Mouse (Mus musculus) midbrain, embryonic 10.5 days (tissue): ENCODE results near the gene Phlda2. TPM values are rescaled to one million over a fixed set of nuclear protein-coding genes. Genes with fewer than 3 reads are reported as not detected.
"Not testable (repeated sequence)": the region's sequence is repeated elsewhere in the genome, so short reads cannot be mapped to it uniquely, and the experiment has no call there.

Experiments used
- DNase-seq: peaks from one replicate; pipeline ENCODE4 v3.0.0-alpha.2; 2017; ENCODE audit warnings: low spot score
- H3K27ac ChIP-seq: fragments of 300-500 bp; sonication (generic); replicated peaks from 2 replicates; pipeline ENCODE4 v1.5.1; 2016; ENCODE audit warnings: mild to moderate bottlenecking
- H3K27me3 ChIP-seq: fragments of 300-500 bp; sonication (generic); 2 replicates; pipeline ENCODE4 v1.6.1; 2016; ENCODE audit warnings: low read depth, mild to moderate bottlenecking; ENCODE audit not compliant: poor library complexity, severe bottlenecking
- H3K36me3 ChIP-seq: fragments of 300-500 bp; sonication (generic); 2 replicates; pipeline ENCODE4 v1.6.1; 2016; ENCODE audit warnings: mild to moderate bottlenecking, moderate library complexity
- H3K4me1 ChIP-seq: fragments of 300-500 bp; sonication (generic); 2 replicates; pipeline ENCODE4 v1.6.1; 2016
- H3K4me3 ChIP-seq: fragments of 300-500 bp; sonication (generic); 2 replicates; pipeline ENCODE4 v1.5.1; 2016; ENCODE audit warnings: mild to moderate bottlenecking, moderate library complexity
- H3K9me3 ChIP-seq: fragments of 300-500 bp; sonication (generic); replicated peaks from 2 replicates; pipeline ENCODE4 v1.6.1; 2016; ENCODE audit warnings: mild to moderate bottlenecking
- WGBS: fragments of 180-500 bp; shearing (Covaris S2); methylation state at CpG from one replicate; pipeline ENCODE4 v1.1.7; 2016; 5-methylcytosine and 5-hydroxymethylcytosine counted together
- polyA plus RNA-seq: library from polyadenylated mRNA; unstranded; fragments of >200 nt; fragmentation: Nextera tagmentation; extraction: Ambion mirVana; gene quantifications from 2 replicates; pipeline ENCODE4 v1.2.1, GENCODE M21; 2016

Phlda2 gene
- polyA plus RNA-seq: 0.43 and 0.96 TPM in 2 replicates

- DNase-seq: peak; percentile 52
- Histone ChIP-seq H3K4me3 (peak within 1 kb of the TSS; percentile 53), H3K9me3 (no peaks in the 10 kb centered on the region), H3K27ac (no peak within 1 kb of the TSS; the same call in 1 of the 2 replicates), H3K36me3 (no peaks in the 10 kb centered on the region), H3K4me1 (peaks cover 14% of the 10 kb centered on the region), H3K27me3 (peaks cover 78% of the 10 kb centered on the region)
- WGBS: 3% methylated on average over 51 of the region's 51 CpGs
Measured at GRCm38 (mm10) chr7:143502418-143503200, at the start of gene Phlda2. TSS of gene Phlda2 (minus strand) at chr7:143503150.

- 36% methylated on average over 2 of the region's 2 CpGs for WGBS
- no peak for DNase-seq
- H3K4me1 ChIP-seq: peaks cover 40% of the 10 kb centered on the region
- peaks cover 37% of the 10 kb centered on the region for H3K36me3 ChIP-seq
- peak overlapping the region; percentile 98 for H3K27ac ChIP-seq
- peak overlapping the region; percentile 92 for H3K4me3 ChIP-seq
- no peaks in the 10 kb centered on the region for H3K9me3 ChIP-seq
- no peaks in the 10 kb centered on the region for H3K27me3 ChIP-seq
Measured at GRCm38 (mm10) chr7:143549588-143550220, 46.8 kb upstream of the Phlda2 start.

DNA sequence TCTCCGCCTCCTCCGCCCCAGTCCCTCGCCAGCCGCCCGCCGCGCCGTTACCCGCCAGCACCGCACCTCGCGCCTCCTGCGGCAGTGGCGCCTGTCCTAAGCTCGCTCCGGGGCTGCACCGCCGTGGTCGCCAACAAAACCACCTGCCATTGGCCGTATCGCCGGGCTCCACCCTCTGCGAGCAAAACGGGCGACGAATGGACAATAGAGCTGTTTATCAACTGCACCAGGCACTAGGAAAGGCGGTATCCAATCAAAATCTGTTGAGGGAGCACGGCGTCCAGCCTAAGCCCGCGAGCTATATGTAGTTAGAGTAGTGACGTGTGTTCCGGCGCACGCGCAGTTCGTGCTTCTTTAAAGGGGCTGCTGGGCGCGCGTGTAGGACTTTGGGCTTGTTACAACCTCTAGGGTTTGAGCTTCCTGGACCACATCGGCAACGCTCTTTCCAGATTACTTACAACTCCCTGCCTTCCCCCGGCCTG is 46.1 kb upstream of the Phlda2 start, which contains the start of gene Nap1l4:
Nap1l4 (minus strand) TSS at position 131 of the 482 bp plus-strand sequence.
- H3K36me3 ChIP-seq: peaks cover 33% of the 10 kb centered on the region
- H3K4me1 ChIP-seq: peaks cover 40% of the 10 kb centered on the region
- WGBS: under 1% methylated on average over 43 of the region's 43 CpGs
- H3K27ac ChIP-seq: peak within 1 kb of the TSS; percentile 98
- DNase-seq: peak; percentile 99
- no peaks in the 10 kb centered on the region for H3K27me3 ChIP-seq
- no peaks in the 10 kb centered on the region for H3K9me3 ChIP-seq
- H3K4me3 ChIP-seq: peak within 1 kb of the TSS; percentile 92

- Histone ChIP-seq H3K27ac (peak overlapping the region; percentile 98), H3K9me3 (no peaks in the 10 kb centered on the region), H3K4me3 (peak overlapping the region; percentile 92), H3K36me3 (peaks cover 31% of the 10 kb centered on the region), H3K4me1 (peaks cover 43% of the 10 kb centered on the region), H3K27me3 (no peaks in the 10 kb centered on the region)
- under 1% methylated on average over 62 of the region's 63 CpGs for WGBS
- DNase-seq: no peak
Measured at GRCm38 (mm10) chr7:143548231-143548961, 45.4 kb upstream of the Phlda2 start.

DNA sequence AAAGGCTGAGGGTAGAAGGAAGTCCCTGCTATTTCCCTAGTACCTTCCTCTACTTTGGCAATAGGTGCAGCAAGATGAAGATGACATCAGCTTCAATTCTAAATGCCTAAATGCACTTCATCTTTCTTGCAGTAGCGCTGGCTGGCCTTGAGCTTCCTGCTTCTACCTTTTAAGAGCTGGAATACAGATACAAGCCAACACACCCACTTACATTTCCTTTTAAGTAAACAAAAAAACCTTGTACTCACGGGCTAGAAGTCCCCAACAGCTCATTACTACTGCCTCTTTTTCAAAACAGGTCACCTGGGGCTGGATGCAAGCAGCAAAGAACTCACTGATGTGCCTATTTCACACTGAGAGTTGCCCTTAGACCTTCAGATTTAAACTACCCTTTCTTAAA is 43.6 kb upstream of the Phlda2 start:
- H3K27ac ChIP-seq: no peak overlapping the region
- peaks cover 23% of the 10 kb centered on the region for H3K36me3 ChIP-seq
- H3K4me3 ChIP-seq: peak overlapping the region; percentile 92; the same call in 1 of the 2 replicates
- no peaks in the 10 kb centered on the region for H3K9me3 ChIP-seq
- peaks cover 46% of the 10 kb centered on the region for H3K4me1 ChIP-seq
- DNase-seq: no peak
- 87% methylated on average over 2 of the region's 2 CpGs for WGBS
- H3K27me3 ChIP-seq: no peaks in the 10 kb centered on the region

DNA sequence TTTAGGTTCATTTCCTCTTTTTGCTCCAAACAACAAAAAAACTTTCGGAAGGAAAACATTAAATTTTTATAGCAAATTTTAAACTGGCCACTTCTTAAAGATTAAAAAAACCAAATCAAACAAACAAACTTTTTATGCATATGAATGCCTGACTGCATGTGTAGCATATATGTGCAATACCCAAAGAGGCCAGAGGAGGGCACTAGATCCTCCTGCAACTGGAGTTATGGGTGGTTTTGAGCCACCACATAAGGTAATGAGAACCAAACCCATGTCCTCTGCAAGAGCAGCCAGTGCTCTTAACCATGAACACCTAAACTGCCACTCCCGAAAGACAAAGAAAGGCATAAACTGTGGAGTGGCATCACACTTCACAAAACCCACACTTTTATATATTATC is 41.4 kb upstream of the Phlda2 start:
- Histone ChIP-seq H3K36me3 (peaks cover 41% of the 10 kb centered on the region), H3K27me3 (no peaks in the 10 kb centered on the region), H3K9me3 (no peaks in the 10 kb centered on the region), H3K4me3 (no peak overlapping the region), H3K4me1 (peaks cover 36% of the 10 kb centered on the region), H3K27ac (no peak overlapping the region)
- WGBS: 95% methylated on average over 2 of the region's 2 CpGs
- DNase-seq: peak; percentile 38

GRCm38 (mm10) chr7:143538671-143539070 is 35.7 kb upstream of the Phlda2 start:
- no peak overlapping the region for H3K4me3 ChIP-seq
- peaks cover 3% of the 10 kb centered on the region; the same call in 1 of the 2 replicates for H3K4me1 ChIP-seq
- no peak for DNase-seq
- no peaks in the 10 kb centered on the region for H3K27me3 ChIP-seq
- H3K9me3 ChIP-seq: no peaks in the 10 kb centered on the region
- H3K27ac ChIP-seq: no peak overlapping the region
- WGBS: 94% methylated on average over 1 of the region's 1 CpGs
- peaks cover 75% of the 10 kb centered on the region for H3K36me3 ChIP-seq

DNA sequence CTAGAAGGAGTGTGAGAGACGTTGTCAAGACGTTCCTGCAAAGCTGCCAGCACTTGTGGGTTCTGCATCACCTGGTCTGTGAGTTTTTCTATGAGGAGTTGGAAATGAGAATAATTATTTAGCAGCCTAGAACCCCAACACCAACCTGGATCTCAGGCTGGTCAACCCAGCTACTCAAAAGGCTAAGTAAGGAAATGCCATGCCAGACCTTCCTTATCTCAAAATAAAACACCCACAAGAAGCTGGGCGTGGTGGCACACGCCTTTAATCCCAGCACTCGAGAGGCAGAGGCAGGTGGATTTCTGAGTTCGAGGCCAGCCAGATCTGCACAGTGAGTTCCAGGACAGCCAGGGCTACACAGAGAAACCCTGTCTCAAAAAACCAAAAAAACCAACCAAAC is 35.3 kb upstream of the Phlda2 start:
- peaks cover 79% of the 10 kb centered on the region for H3K36me3 ChIP-seq
- H3K27me3 ChIP-seq, H3K4me1 ChIP-seq, H3K27ac ChIP-seq, H3K9me3 ChIP-seq, H3K4me3 ChIP-seq, DNase-seq: not testable (repeated sequence)
- WGBS: 95% methylated on average over 6 of the region's 6 CpGs

GRCm38 (mm10) chr7:143536251-143536650 is 33.3 kb upstream of the Phlda2 start:
- no peak for DNase-seq
- peaks cover 99% of the 10 kb centered on the region for H3K36me3 ChIP-seq
- no peak overlapping the region for H3K27ac ChIP-seq
- no peak overlapping the region for H3K4me3 ChIP-seq
- no peaks in the 10 kb centered on the region for H3K27me3 ChIP-seq
- no peaks in the 10 kb centered on the region for H3K4me1 ChIP-seq
- 91% methylated on average over 3 of the region's 3 CpGs for WGBS
- no peaks in the 10 kb centered on the region for H3K9me3 ChIP-seq

GRCm38 (mm10) chr7:143533284-143533683 is 30.3 kb upstream of the Phlda2 start:
- H3K9me3 ChIP-seq: no peaks in the 10 kb centered on the region
- no peaks in the 10 kb centered on the region for H3K4me1 ChIP-seq
- 86% methylated on average over 2 of the region's 2 CpGs for WGBS
- H3K27ac ChIP-seq: no peak overlapping the region
- H3K4me3 ChIP-seq: no peak overlapping the region
- H3K36me3 ChIP-seq: peaks cover 100% of the 10 kb centered on the region
- no peaks in the 10 kb centered on the region for H3K27me3 ChIP-seq
- DNase-seq: no peak

DNA sequence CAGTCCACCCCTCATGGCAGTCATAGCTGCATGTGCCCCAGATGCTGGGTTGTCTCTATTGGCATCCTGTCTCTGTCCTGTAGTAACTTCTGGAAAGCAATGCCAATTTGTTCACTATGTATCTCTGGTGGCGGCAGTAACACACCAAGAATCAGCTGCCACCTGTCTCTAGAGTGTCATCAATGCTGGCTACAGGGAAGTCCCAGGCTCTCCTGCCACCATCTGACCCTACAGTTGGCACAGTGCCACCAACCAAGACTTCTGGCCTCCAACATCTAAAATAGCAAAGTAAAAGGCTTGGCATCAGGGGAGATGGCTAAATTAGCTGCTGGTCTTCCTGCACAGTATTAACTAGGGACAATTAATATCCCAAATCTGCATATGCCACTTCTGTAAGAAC is 29.5 kb upstream of the Phlda2 start:
- Histone ChIP-seq H3K4me3 (no peak overlapping the region), H3K27me3 (no peaks in the 10 kb centered on the region), H3K4me1 (no peaks in the 10 kb centered on the region), H3K27ac (no peak overlapping the region), H3K36me3 (peaks cover 100% of the 10 kb centered on the region), H3K9me3 (no peaks in the 10 kb centered on the region)
- DNase-seq: no peak
- 97% methylated on average over 1 of the region's 1 CpGs for WGBS

GRCm38 (mm10) chr7:143519333-143519732 is 16.4 kb upstream of the Phlda2 start:
- Histone ChIP-seq H3K36me3 (peaks cover 100% of the 10 kb centered on the region), H3K27ac (no peak overlapping the region), H3K4me1 (no peaks in the 10 kb centered on the region), H3K4me3 (no peak overlapping the region), H3K9me3 (no peaks in the 10 kb centered on the region), H3K27me3 (no peaks in the 10 kb centered on the region)
- 91% methylated on average over 4 of the region's 4 CpGs for WGBS
- DNase-seq: no peak
